Mouse (Mus musculus): ENCODE results near the gene Aqp3. TPM values are rescaled to one million over a fixed set of nuclear protein-coding genes. Genes with fewer than 3 reads are reported as not detected.

Gene Aqp3
- polyA plus RNA-seq (2015; fragmentation: Nextera tagmentation; extraction: Ambion mirVana), result 0.11 and 0.45 TPM in 2 replicates

DNA sequence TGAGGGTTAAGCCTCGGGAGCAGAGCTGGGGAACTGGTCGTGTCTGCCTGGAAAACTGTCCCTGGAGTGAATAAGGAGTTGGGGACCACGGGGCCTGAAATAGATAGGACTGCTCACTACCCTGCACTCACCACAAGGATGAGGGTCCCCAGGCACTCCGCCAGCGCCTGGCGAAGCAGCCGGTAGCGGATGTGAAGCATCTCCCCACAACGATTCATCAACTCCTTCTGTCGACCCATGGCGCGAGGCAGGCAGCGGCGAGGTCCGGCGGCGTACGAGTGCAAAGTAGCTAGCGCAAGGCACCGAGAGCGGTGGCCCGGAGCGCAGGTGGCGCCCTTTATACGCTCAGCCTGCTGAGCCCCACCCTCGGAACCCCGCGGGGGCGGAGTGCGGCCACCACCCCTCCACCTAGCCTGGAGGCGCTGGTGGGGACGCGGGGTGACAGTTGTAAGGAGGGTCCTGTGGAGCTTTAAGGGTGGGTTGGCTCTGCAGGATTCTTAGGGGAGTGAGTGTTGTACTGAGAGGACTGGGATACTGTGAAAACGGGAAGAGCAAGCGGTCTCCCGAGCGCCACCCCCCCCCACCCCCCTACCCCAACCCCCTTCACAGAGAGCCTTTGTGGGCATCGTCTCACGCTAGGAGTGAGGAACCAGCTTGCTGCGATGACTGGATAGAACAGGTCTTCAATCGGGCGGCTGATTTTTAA, at the start of gene Aqp3:
Gene Aqp3 (minus strand): TSS at position 313 of the 706 bp plus-strand sequence.
- Histone ChIP-seq H3K27me3 (replicated peaks; ENCODE audit: control insufficient read depth, insufficient read depth, low read length) (peaks cover 15% of the 10 kb centered on the region), H3K4me2 (ENCODE audit: low read length) (peak within 1 kb of the TSS; percentile 99), H3K9me3 (ENCODE audit: control insufficient read depth, low read length) (no peaks in the 10 kb centered on the region), H3K9ac (replicated peaks; ENCODE audit: low read depth, low read length) (peak within 1 kb of the TSS; percentile 61), H3K4me3 (replicated peaks; ENCODE audit: low read length) (peak within 1 kb of the TSS; percentile 53), H3K4me1 (replicated peaks; ENCODE audit: control insufficient read depth, insufficient read depth, low read length) (peaks cover 11% of the 10 kb centered on the region), H3K27ac (ENCODE audit: low read length) (no peak within 1 kb of the TSS), H3K36me3 (ENCODE audit: control insufficient read depth, insufficient read depth) (no peaks in the 10 kb centered on the region)
- 1% methylated on average over 41 of the region's 42 CpGs for WGBS
- peak; percentile 57 for ATAC-seq

DNA sequence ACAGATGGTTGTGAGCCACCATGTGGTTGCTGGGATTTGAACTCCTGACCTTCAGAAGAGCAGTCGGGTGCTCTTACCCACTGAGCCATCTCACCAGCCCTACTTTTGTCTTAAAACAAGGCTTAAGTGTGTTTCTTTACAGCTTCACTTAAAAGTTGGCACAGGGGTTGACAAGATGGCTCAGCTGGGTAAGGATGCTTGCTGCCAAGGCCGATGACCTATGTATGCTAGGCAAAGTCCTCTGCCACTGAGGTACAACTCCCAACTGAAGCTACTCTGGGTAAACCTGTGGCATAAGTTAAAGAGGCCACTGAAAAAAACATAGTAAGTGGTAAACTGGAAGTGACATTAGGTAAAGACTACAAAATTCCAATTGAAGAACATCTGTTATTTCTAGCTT, 44.6 kb upstream of the Aqp3 start:
- no peak overlapping the region for H3K4me2 ChIP-seq (ENCODE audit: low read length)
- H3K36me3 ChIP-seq (ENCODE audit: control insufficient read depth, insufficient read depth), result no peaks in the 10 kb centered on the region
- H3K9ac ChIP-seq (replicated peaks; ENCODE audit: low read depth, low read length), result no peak overlapping the region
- no peak for ATAC-seq
- H3K9me3 ChIP-seq (ENCODE audit: control insufficient read depth, low read length), result no peaks in the 10 kb centered on the region
- no peaks in the 10 kb centered on the region for H3K27me3 ChIP-seq (replicated peaks; ENCODE audit: control insufficient read depth, insufficient read depth, low read length)
- 93% methylated on average over 2 of the region's 2 CpGs for WGBS
- peaks cover 10% of the 10 kb centered on the region for H3K4me1 ChIP-seq (replicated peaks; ENCODE audit: control insufficient read depth, insufficient read depth, low read length)
- H3K27ac ChIP-seq (ENCODE audit: low read length), result no peak overlapping the region
- no peak overlapping the region for H3K4me3 ChIP-seq (replicated peaks; ENCODE audit: low read length)

DNA sequence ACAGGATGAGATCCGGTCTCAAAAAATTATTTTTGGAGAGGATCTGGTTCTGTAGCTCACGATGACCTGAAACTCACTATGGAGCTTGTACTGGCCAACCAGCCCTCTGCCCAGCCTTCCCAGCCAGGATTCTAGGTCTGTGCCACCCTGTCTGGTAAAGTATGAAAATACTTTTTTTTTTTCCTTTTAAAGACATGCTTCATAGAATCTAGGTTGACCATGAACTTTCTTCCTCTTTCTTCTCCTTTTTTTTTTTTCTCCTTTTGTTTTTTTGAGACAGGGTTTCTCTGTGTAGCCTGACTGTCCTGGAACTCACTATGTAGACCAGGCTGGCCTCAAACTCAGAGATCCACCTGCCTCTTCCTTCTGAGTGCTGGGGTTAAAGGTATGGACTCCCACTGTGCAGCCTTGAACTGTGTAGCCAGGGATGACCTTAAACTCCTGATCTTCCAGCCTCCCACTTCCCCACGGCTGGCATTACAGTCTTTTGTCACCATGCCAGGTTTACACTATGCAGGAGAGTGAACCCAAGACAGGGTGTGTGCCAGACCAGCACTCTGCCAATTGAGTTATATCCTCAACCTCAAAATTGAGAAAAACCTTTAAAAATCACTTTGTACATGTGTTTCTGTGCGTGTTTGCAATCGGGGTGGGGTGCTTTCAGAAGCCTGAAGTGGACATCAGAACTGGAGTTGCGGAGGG, 42.3 kb upstream of the Aqp3 start:
- H3K27me3 ChIP-seq (replicated peaks; ENCODE audit: control insufficient read depth, insufficient read depth, low read length), result no peaks in the 10 kb centered on the region
- H3K36me3 ChIP-seq (ENCODE audit: control insufficient read depth, insufficient read depth), result no peaks in the 10 kb centered on the region
- 86% methylated on average over 6 of the region's 6 CpGs for WGBS
- H3K4me3 ChIP-seq (replicated peaks; ENCODE audit: low read length), result no peak overlapping the region
- H3K9ac ChIP-seq (replicated peaks; ENCODE audit: low read depth, low read length), result no peak overlapping the region
- H3K9me3 ChIP-seq (ENCODE audit: control insufficient read depth, low read length), result no peaks in the 10 kb centered on the region
- H3K4me1 ChIP-seq (replicated peaks; ENCODE audit: control insufficient read depth, insufficient read depth, low read length), result peaks cover 10% of the 10 kb centered on the region
- no peak for ATAC-seq
- no peak overlapping the region for H3K4me2 ChIP-seq (ENCODE audit: low read length)
- H3K27ac ChIP-seq (ENCODE audit: low read length), result no peak overlapping the region

DNA sequence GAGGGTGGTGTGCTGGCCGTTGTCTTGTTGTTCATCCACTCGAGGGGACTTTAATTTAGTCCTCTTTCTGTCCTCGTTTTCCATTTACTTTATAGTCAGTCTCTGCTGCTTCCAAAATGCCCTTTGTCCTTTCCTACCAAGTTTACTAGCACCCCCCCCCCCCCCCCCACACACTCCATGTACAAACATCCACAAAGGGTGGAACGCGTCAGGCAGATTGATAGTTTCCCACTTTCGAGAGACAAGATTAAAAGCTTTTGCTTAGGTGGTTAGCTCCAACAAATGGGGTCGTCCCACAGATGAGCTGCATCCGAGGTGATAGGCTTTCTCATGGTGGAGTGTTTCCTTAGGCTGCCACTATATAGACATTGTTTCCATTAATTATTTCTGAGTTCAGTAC, 38.8 kb upstream of the Aqp3 start:
- ATAC-seq, result no peak
- peak overlapping the region; percentile 99 for H3K9ac ChIP-seq (replicated peaks; ENCODE audit: low read depth, low read length)
- no peaks in the 10 kb centered on the region for H3K36me3 ChIP-seq (ENCODE audit: control insufficient read depth, insufficient read depth)
- H3K27me3 ChIP-seq (replicated peaks; ENCODE audit: control insufficient read depth, insufficient read depth, low read length), result no peaks in the 10 kb centered on the region
- peak overlapping the region; percentile 99 for H3K4me3 ChIP-seq (replicated peaks; ENCODE audit: low read length)
- H3K9me3 ChIP-seq (ENCODE audit: control insufficient read depth, low read length), result no peaks in the 10 kb centered on the region
- 0% methylated on average over 8 of the region's 8 CpGs for WGBS
- peak overlapping the region; percentile 98 for H3K27ac ChIP-seq (ENCODE audit: low read length)
- H3K4me2 ChIP-seq (ENCODE audit: low read length), result peak overlapping the region; percentile 79
- H3K4me1 ChIP-seq (replicated peaks; ENCODE audit: control insufficient read depth, insufficient read depth, low read length), result peaks cover 16% of the 10 kb centered on the region

DNA sequence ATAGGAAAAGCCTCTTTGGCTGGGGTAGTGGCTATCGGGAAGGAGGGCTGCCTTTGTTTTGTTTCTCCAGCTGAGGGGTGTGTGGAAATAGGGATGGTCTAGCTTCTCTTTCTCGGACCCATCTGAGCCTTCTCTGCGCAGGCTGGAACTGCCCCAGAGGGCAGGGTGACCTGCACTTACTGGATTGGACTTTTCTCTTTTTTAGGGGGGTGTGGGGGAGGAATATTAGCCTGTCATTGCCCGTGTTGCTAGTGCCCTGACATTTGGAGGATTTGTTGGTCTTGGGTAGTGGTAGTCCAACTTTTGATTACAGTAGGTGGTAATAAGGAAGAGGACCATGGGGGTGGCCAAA, 38.4 kb upstream of the Aqp3 start:
- Histone ChIP-seq H3K4me3 (replicated peaks; ENCODE audit: low read length) (peak overlapping the region; percentile 99), H3K4me2 (ENCODE audit: low read length) (peak overlapping the region; percentile 79), H3K9ac (replicated peaks; ENCODE audit: low read depth, low read length) (peak overlapping the region; percentile 99), H3K27me3 (replicated peaks; ENCODE audit: control insufficient read depth, insufficient read depth, low read length) (no peaks in the 10 kb centered on the region), H3K36me3 (ENCODE audit: control insufficient read depth, insufficient read depth) (no peaks in the 10 kb centered on the region), H3K27ac (ENCODE audit: low read length) (peak overlapping the region; percentile 98), H3K9me3 (ENCODE audit: control insufficient read depth, low read length) (no peaks in the 10 kb centered on the region), H3K4me1 (replicated peaks; ENCODE audit: control insufficient read depth, insufficient read depth, low read length) (peaks cover 16% of the 10 kb centered on the region)
- no peak; the same call in 1 of the 2 replicates for ATAC-seq
- WGBS, result 0% methylated on average over 4 of the region's 4 CpGs

DNA sequence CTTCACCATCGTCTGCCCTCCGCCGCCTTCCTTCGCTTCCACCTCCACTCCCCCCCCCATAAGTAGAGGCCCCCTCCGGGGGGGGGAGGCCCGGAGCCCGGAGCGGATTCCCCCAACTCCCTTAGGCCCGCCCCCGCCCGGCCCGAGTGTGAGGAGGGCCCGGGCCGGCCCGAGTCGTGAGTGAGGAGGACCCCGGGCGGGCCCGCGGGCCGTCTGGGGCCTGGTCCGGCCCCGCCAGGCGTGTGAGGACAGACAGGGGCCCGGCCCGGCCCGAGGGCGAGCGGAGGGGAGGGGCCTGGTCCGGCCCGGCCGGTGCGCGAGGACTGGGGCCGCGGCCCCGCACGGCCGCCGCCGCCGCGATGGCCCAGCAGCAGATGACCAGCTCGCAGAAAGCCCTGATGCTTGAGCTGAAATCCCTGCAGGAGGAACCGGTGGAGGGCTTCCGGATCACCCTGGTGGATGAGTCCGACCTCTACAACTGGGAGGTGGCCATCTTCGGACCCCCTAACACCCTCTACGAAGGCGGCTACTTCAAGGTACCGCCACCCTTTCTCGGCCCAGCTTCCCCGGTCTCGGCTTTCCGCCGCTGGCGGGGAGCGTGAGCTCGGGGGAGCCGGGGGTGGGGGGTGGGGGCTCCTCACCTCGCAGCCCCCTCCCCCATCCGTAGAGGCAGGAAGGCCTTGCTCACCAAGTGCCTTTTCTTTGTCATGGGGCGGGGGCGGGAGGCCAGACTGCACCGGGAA, 37.9 kb upstream of the Aqp3 start, which contains the start of gene Ube2r2:
Gene Ube2r2 (plus strand): TSS at position 33 of the 743 bp plus-strand sequence.
- peak within 1 kb of the TSS; percentile 80 for H3K4me2 ChIP-seq (ENCODE audit: low read length)
- H3K9me3 ChIP-seq (ENCODE audit: control insufficient read depth, low read length), result no peaks in the 10 kb centered on the region
- peak; percentile 69 for ATAC-seq
- H3K4me3 ChIP-seq (replicated peaks; ENCODE audit: low read length), result peak within 1 kb of the TSS; percentile 99
- no peaks in the 10 kb centered on the region for H3K36me3 ChIP-seq (ENCODE audit: control insufficient read depth, insufficient read depth)
- H3K9ac ChIP-seq (replicated peaks; ENCODE audit: low read depth, low read length), result peak within 1 kb of the TSS; percentile 99
- H3K4me1 ChIP-seq (replicated peaks; ENCODE audit: control insufficient read depth, insufficient read depth, low read length), result peaks cover 16% of the 10 kb centered on the region
- peak within 1 kb of the TSS; percentile 98 for H3K27ac ChIP-seq (ENCODE audit: low read length)
- WGBS, result under 1% methylated on average over 46 of the region's 65 CpGs
- H3K27me3 ChIP-seq (replicated peaks; ENCODE audit: control insufficient read depth, insufficient read depth, low read length), result no peaks in the 10 kb centered on the region

DNA sequence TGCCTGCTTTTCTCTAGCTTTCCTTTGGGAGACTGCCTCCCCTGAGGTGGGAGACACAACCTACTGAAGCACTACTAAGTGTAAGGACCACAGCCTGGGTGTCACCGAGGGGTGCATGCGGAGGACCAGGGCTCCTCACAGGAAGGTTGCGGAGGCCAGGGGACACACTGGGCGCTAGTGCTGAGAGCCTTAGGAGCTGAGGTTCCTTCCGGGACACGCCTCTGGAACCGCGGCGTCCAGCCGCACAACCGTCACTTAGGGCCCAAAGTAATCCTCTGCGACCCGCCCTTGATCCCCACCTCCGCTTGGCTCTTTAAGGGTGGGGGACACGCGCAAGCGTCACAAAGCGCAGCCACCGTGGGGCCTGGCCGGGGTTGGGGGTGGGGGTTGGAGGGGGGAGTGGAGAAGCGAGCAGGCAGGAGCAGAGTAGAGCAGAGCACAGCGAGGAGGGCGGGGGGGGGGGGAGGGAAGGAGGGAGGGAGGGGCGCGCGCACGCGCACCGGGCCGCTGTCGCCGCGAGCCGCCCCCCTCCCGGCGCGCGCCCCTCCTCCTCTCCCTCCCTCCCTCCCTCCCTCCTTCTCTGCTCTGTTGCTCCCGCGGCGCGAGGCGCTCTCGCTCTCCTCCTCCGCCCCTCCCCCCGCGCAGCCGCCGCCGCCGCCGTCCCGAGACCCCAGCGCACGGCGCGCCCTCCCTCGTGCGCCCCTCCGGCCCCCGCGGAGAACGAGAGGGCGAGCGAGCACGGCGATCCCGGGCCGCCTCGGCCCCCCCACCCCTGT, 37.1 kb upstream of the Aqp3 start:
- Histone ChIP-seq H3K27ac (ENCODE audit: low read length) (peak overlapping the region; percentile 98), H3K4me3 (replicated peaks; ENCODE audit: low read length) (peak overlapping the region; percentile 99), H3K9me3 (ENCODE audit: control insufficient read depth, low read length) (no peaks in the 10 kb centered on the region), H3K27me3 (replicated peaks; ENCODE audit: control insufficient read depth, insufficient read depth, low read length) (no peaks in the 10 kb centered on the region), H3K4me2 (ENCODE audit: low read length) (peak overlapping the region; percentile 80), H3K4me1 (replicated peaks; ENCODE audit: control insufficient read depth, insufficient read depth, low read length) (peaks cover 16% of the 10 kb centered on the region), H3K9ac (replicated peaks; ENCODE audit: low read depth, low read length) (peak overlapping the region; percentile 99), H3K36me3 (ENCODE audit: control insufficient read depth, insufficient read depth) (no peaks in the 10 kb centered on the region)
- WGBS, result under 1% methylated on average over 39 of the region's 70 CpGs
- ATAC-seq, result peak; percentile 95

DNA sequence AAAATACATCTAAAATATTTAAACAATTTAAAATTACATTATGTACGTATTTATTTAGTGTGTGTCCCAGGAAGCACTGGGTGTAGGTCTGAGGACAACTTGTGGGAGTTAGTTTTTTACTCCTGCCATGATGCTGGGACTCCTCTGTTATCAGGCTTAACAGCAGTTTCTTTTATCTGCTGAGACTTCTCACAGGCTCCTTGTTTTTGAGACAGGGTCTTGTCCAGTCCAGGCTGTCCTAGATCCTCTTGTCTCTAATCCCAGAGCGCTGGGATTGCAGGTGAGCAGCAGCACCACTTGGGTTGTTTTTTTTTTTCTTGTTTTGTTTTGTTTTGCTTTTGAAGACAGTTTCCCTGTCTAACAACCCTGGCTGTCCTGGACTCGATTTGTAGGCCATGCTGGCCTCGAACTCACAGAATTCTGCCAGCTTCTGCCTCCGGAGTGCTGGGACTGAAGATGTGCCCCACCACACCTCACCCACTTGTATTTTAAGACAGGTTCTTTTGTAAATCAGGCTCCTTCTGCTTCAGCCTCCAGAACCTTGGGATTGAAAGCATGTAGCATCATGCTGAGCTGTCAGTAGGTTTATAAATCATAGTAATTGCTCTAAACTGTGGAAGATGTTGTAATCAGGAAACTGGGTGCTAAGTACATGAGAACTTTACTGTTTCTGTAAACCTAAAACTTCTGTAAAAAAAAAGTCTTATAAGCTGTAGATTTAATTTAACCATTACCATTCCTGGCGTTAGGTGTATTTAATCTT, 35.7 kb upstream of the Aqp3 start:
- H3K9me3 ChIP-seq (ENCODE audit: control insufficient read depth, low read length), result no peaks in the 10 kb centered on the region
- H3K9ac ChIP-seq (replicated peaks; ENCODE audit: low read depth, low read length), result no peak overlapping the region
- ATAC-seq, result no peak
- H3K27me3 ChIP-seq (replicated peaks; ENCODE audit: control insufficient read depth, insufficient read depth, low read length), result no peaks in the 10 kb centered on the region
- H3K27ac ChIP-seq (ENCODE audit: low read length), result no peak overlapping the region
- 85% methylated on average over 6 of the region's 6 CpGs for WGBS
- peaks cover 15% of the 10 kb centered on the region for H3K4me1 ChIP-seq (replicated peaks; ENCODE audit: control insufficient read depth, insufficient read depth, low read length)
- H3K36me3 ChIP-seq (ENCODE audit: control insufficient read depth, insufficient read depth), result no peaks in the 10 kb centered on the region
- no peak overlapping the region for H3K4me2 ChIP-seq (ENCODE audit: low read length)
- no peak overlapping the region for H3K4me3 ChIP-seq (replicated peaks; ENCODE audit: low read length)
